Mouse (Mus musculus) MEL (cell line): Measurements from ENCODE around the gene Trpm8. TPM values are rescaled to one million over a fixed set of nuclear protein-coding genes. Genes with fewer than 3 reads are reported as not detected.

Source experiments
- DNase-seq: peaks from one replicate; pipeline ENCODE4 v3.0.0; 2011; ENCODE audit warnings: low read depth, low spot score
- H3K27ac ChIP-seq: 2 replicates; pipeline ENCODE4 v1.5.1; 2012; ENCODE audit warnings: low read depth, mild to moderate bottlenecking, control low read depth, low read length, moderate library complexity; ENCODE audit not compliant: control insufficient read depth
- H3K27me3 ChIP-seq, 2 experiments: fragments of 150-350 bp in 1 of 2; sonication (generic) in 1 of 2; 2 replicates each; pipeline ENCODE4 v1.6.1; 2012; ENCODE audit warnings: low read length in 2 of 2, mild to moderate bottlenecking in 2 of 2, improper control_type of control experiment in 1 of 2, moderate library complexity in 1 of 2; ENCODE audit not compliant: insufficient read depth in 2 of 2, control insufficient read depth in 1 of 2
- H3K36me3 ChIP-seq, 2 experiments: 2 replicates each; pipeline ENCODE4 v1.6.1; 2012 to 2014; ENCODE audit warnings: low read length in 2 of 2, improper control_type of control experiment in 1 of 2, inconsistent platforms in 1 of 2, mild to moderate bottlenecking in 1 of 2; ENCODE audit not compliant: insufficient read depth in 2 of 2, control insufficient read depth in 1 of 2
- H3K4me1 ChIP-seq, 2 experiments: fragments of 150-350 bp in 1 of 2; sonication (generic) in 1 of 2; 2 replicates each; pipeline ENCODE4 v1.6.1; 2012; ENCODE audit warnings: low read length in 2 of 2, improper control_type of control experiment in 1 of 2, mild to moderate bottlenecking in 1 of 2; ENCODE audit not compliant: insufficient read depth in 2 of 2, control insufficient read depth in 1 of 2
- H3K4me3 ChIP-seq, 2 experiments: fragments of 150-350 bp in 1 of 2; sonication (generic) in 1 of 2; 2 replicates each; pipeline ENCODE4 v1.5.1; 2012; ENCODE audit warnings: low read depth in 2 of 2, low read length in 2 of 2, mild to moderate bottlenecking in 2 of 2, moderate library complexity in 2 of 2, control low read depth in 1 of 2, improper control_type of control experiment in 1 of 2; ENCODE audit not compliant: control insufficient read depth in 1 of 2, insufficient read depth in 1 of 2
- H3K79me2 ChIP-seq: 2 replicates; pipeline ENCODE4 v1.6.1; 2012; ENCODE audit warnings: mild to moderate bottlenecking, low read length, moderate library complexity; ENCODE audit not compliant: control insufficient read depth, poor library complexity, insufficient read depth
- H3K9ac ChIP-seq: 2 replicates; pipeline ENCODE4 v1.6.1; 2012; ENCODE audit warnings: low read depth, mild to moderate bottlenecking, control low read depth, low read length, moderate library complexity; ENCODE audit not compliant: control insufficient read depth, poor library complexity, severe bottlenecking
- H3K9me3 ChIP-seq: fragments of 150-350 bp; sonication (generic); replicated peaks from 2 replicates; pipeline ENCODE4 v1.6.1; 2012; ENCODE audit warnings: mild to moderate bottlenecking, low read length, improper control_type of control experiment, moderate library complexity; ENCODE audit not compliant: insufficient read depth
- CHD2 ChIP-seq: IDR thresholded peaks from 2 replicates; pipeline ENCODE4 v1.6.1; 2011; ENCODE audit warnings: low read length, improper control_type of control experiment
- EP300 ChIP-seq, 2 experiments: IDR thresholded peaks; 2 replicates each; pipeline ENCODE4 v1.6.1; 2011; ENCODE audit warnings: improper control_type of control experiment in 2 of 2, low read length in 2 of 2, low read depth in 1 of 2, mild to moderate bottlenecking in 1 of 2
- KAT2A ChIP-seq: conservative IDR thresholded peaks from 2 replicates; pipeline ENCODE4 v1.6.1; 2012; ENCODE audit warnings: low read depth, low read length, improper control_type of control experiment, inconsistent platforms
- MXI1 ChIP-seq: IDR thresholded peaks from 2 replicates; pipeline ENCODE4 v1.6.1; 2011; ENCODE audit warnings: mild to moderate bottlenecking, low read depth, low read length, improper control_type of control experiment
- POLR2A ChIP-seq, 2 experiments: IDR thresholded peaks; 2 replicates each; pipeline ENCODE4 v1.6.1; 2011 to 2012; ENCODE audit warnings: low read length in 2 of 2, mild to moderate bottlenecking in 2 of 2, control low read depth in 1 of 2, improper control_type of control experiment in 1 of 2, low read depth in 1 of 2, moderate library complexity in 1 of 2; ENCODE audit not compliant: control insufficient read depth in 1 of 2, insufficient read depth in 1 of 2, poor library complexity in 1 of 2
- POLR2AphosphoS5 ChIP-seq: IDR thresholded peaks from 2 replicates; pipeline ENCODE4 v1.6.1; 2012; ENCODE audit warnings: low read depth, borderline replicate concordance, mild to moderate bottlenecking, inconsistent platforms, low read length, moderate library complexity, mixed read lengths
- RAD21 ChIP-seq: IDR thresholded peaks from 2 replicates; pipeline ENCODE4 v1.6.1; 2011; ENCODE audit warnings: mild to moderate bottlenecking, low read depth, low read length, improper control_type of control experiment
- RCOR1 ChIP-seq: IDR thresholded peaks from 2 replicates; pipeline ENCODE4 v1.6.1; 2012; ENCODE audit warnings: low read depth, mild to moderate bottlenecking, inconsistent platforms, low read length, improper control_type of control experiment
- polyA plus RNA-seq, 2 experiments: library from polyadenylated mRNA; stranded (reverse) in 1 of 2; unstranded in 1 of 2; fragments of >175 nt in 1 of 2; fragments of >200 nt in 1 of 2; gene quantifications; 2 replicates each; pipeline versions ENCODE4 v1.2.1 to v1.2.4; 2012; ENCODE audit warnings: low replicate concordance in 2 of 2, low read depth in 1 of 2; ENCODE audit not compliant: insufficient read length in 2 of 2, insufficient read depth in 1 of 2, missing spikeins in 1 of 2
- total RNA-seq: library from RNA; depleted of rRNA; stranded (reverse); fragments of 300-350 nt; gene quantifications from 2 replicates; pipeline ENCODE4 v1.2.3, GENCODE M21; 2012

Trpm8 gene
- total and polyA plus RNA-seq, 3 experiments: not detected

- DNase-seq: no peak
- Histone ChIP-seq H3K9me3 (no peaks in the 10 kb centered on the region), H3K27me3 (no peaks in the 10 kb centered on the region), H3K36me3 (peaks cover 8 to 37% of the 10 kb centered on the region in 2 experiments), H3K9ac (no peak overlapping the region), H3K79me2 (no peaks in the 10 kb centered on the region), H3K4me3 (no peak overlapping the region), H3K27ac (no peak overlapping the region), H3K4me1 (peaks cover 3 to 6% of the 10 kb centered on the region in 2 experiments)
- TF ChIP-seq RCOR1 (no peak), KAT2A (no peak), POLR2AphosphoS5 (0 out of 2 replicates have a peak, but pooled peaks have one; percentile 53), RAD21 (no peak)
Observed at GRCm38 (mm10) chr1:88267489-88267888, 10.0 kb upstream of the Trpm8 start.

GRCm38 (mm10) chr1:88268070-88268469 is 9.4 kb upstream of the Trpm8 start:
- TF ChIP-seq MXI1 (no peak), CHD2 (no peak)
- Histone ChIP-seq H3K36me3 (peaks cover 2 to 37% of the 10 kb centered on the region in 2 experiments), H3K79me2 (no peaks in the 10 kb centered on the region), H3K4me1 (peaks cover 0 to under 1% of the 10 kb centered on the region in 2 experiments; a peak in 1 of 4 replicates), H3K4me3 (no peak overlapping the region), H3K9me3 (no peaks in the 10 kb centered on the region), H3K9ac (no peak overlapping the region), H3K27me3 (no peaks in the 10 kb centered on the region), H3K27ac (no peak overlapping the region)
- no peak for DNase-seq

GRCm38 (mm10) chr1:88269539-88270309 is 7.7 kb upstream of the Trpm8 start:
- H3K79me2 ChIP-seq: peaks cover 11% of the 10 kb centered on the region
- peaks cover 0 to 48% of the 10 kb centered on the region in 2 experiments; a peak in 2 of 4 replicates for H3K36me3 ChIP-seq
- H3K9me3 ChIP-seq: no peaks in the 10 kb centered on the region
- no peak overlapping the region for H3K27ac ChIP-seq
- no peak overlapping the region for H3K4me3 ChIP-seq
- H3K27me3 ChIP-seq: no peaks in the 10 kb centered on the region
- no peak for TF ChIP-seq EP300 (IDR thresholded peaks at IDR 0.05; ENCODE audit: low read depth in 1 of 2, low read length in 2 of 2)
- TF ChIP-seq POLR2A (IDR thresholded peaks at IDR 0.05; ENCODE audit: control insufficient read depth in 1 of 2, insufficient read depth in 1 of 2, low read depth in 1 of 2, low read length in 2 of 2, poor library complexity in 1 of 2): peak in 1 of 2 experiments; percentile 3; a peak in 1 of 4 replicates
- no peak for DNase-seq
- H3K9ac ChIP-seq: no peak overlapping the region
- no peaks in the 10 kb centered on the region for H3K4me1 ChIP-seq
